Mouse (Mus musculus): ENCODE results near the gene Piezo1.

DNA sequence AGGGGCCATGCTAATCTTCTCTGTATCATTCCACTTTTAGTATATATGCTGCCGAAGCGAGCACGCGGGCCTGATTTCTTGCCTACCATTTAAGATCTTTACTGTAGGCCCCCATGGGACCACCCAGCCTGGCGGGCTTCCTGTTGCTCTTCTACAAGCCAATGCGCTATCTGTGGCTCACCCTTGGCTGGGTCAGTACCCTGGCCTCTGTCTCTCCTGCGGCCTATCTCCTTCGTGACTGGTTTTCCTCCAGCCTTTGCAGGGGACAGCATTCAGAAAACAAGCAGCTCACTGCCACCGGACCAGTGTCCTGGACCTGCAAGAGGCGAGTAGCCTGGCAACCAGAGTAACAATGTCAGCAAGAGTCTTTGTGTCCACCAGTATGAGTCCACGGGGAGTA is 30.5 kb downstream of the Piezo1 start:
- no peak for TF ChIP-seq NANOG (IDR thresholded peaks at IDR 0.05; ENCODE audit: borderline replicate concordance, low read length)
- TF ChIP-seq CTCF (conservative IDR thresholded peaks at IDR 0.05; ENCODE audit: low read length): no peak
- TF ChIP-seq POU5F1 (IDR thresholded peaks at IDR 0.05; ENCODE audit: borderline replicate concordance, low read length): no peak

Data from E14TG2a.4 (cell line).